Mouse (Mus musculus) midbrain, embryonic 16.5 days (tissue): Measurements from ENCODE around the gene Trpv5. TPM values are rescaled to one million over a fixed set of nuclear protein-coding genes. Genes with fewer than 3 reads are reported as not detected.

ENCODE experiments used
- ATAC-seq: fragments of 200-750 bp; cut with Nextera tagmentation; 2 replicates; pipeline ENCODE4 v1.8.0; 2017; ENCODE audit warnings: moderate TSS enrichment
- H3K27ac ChIP-seq: fragments of 300-500 bp; sonication (generic); 2 replicates; pipeline ENCODE4 v1.5.1; 2014; ENCODE audit warnings: mild to moderate bottlenecking, low read length, mixed read lengths
- H3K27me3 ChIP-seq: fragments of 300-500 bp; sonication (generic); 2 replicates; pipeline ENCODE4 v1.6.1; 2014; ENCODE audit warnings: low read depth, low read length, mixed read lengths; ENCODE audit not compliant: control insufficient read depth, insufficient read depth
- H3K36me3 ChIP-seq: fragments of 300-500 bp; sonication (generic); 2 replicates; pipeline ENCODE4 v1.6.1; 2014; ENCODE audit warnings: mild to moderate bottlenecking, low read length, moderate library complexity, mixed read lengths; ENCODE audit not compliant: control insufficient read depth, insufficient read depth
- H3K4me1 ChIP-seq: fragments of 300-500 bp; sonication (generic); 2 replicates; pipeline ENCODE4 v1.6.1; 2014; ENCODE audit warnings: mild to moderate bottlenecking, low read length, mixed read lengths; ENCODE audit not compliant: control insufficient read depth, insufficient read depth
- H3K4me2 ChIP-seq: fragments of 300-500 bp; sonication (generic); 2 replicates; pipeline ENCODE4 v1.6.1; 2014; ENCODE audit warnings: mild to moderate bottlenecking, low read length, mixed read lengths
- H3K4me3 ChIP-seq: fragments of 300-500 bp; sonication (generic); 2 replicates; pipeline ENCODE4 v1.5.1; 2014; ENCODE audit warnings: low read depth, mild to moderate bottlenecking, low read length, moderate library complexity, mixed read lengths
- H3K9ac ChIP-seq: fragments of 300-500 bp; sonication (generic); 2 replicates; pipeline ENCODE4 v1.6.1; 2014; ENCODE audit warnings: low read depth, low read length, mixed read lengths
- H3K9me3 ChIP-seq: fragments of 300-500 bp; sonication (generic); replicated peaks from 2 replicates; pipeline ENCODE4 v1.6.1; 2014; ENCODE audit warnings: mild to moderate bottlenecking, low read length, mixed read lengths; ENCODE audit not compliant: control insufficient read depth, poor library complexity, severe bottlenecking
- WGBS: fragments of 180-500 bp; shearing (Covaris S2); extraction: QIAGEN DNeasy Blood & Tissue Kit; methylation state at CpG from one replicate; pipeline ENCODE4 v1.1.7; 2014; 5-methylcytosine and 5-hydroxymethylcytosine counted together
- polyA plus RNA-seq: library from polyadenylated mRNA; unstranded; fragments of >200 nt; fragmentation: Nextera tagmentation; extraction: Ambion mirVana; gene quantifications from 2 replicates; pipeline ENCODE4 v1.2.1, GENCODE M21; 2015

The Trpv5 gene
- polyA plus RNA-seq, 1 experiment from 2014 or later, result not detected

DNA sequence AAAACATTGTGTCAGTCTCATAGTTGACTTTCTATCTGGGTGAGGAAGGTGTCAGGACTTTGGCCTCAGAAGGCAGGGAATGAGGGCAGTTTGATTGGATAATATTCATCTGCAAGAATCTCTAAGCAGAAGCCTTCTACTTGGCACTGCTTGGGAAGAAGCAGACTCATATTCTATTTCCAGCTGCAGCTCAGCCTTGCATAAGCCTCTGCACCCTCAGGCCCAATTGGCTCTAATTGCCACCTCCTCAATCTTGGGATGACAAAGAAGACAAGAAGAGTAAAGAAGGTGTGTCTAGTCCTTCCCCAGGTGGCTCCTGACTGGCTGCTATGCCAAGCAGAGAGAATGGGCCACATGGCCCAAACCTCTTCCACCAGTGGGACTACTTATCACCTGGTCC lies 33.9 kb downstream of the Trpv5 start:
- no peak overlapping the region for H3K9ac ChIP-seq
- H3K36me3 ChIP-seq, result no peaks in the 10 kb centered on the region
- H3K27ac ChIP-seq, result no peak overlapping the region
- no peak for ATAC-seq
- H3K9me3 ChIP-seq, result no peaks in the 10 kb centered on the region
- H3K4me1 ChIP-seq, result no peaks in the 10 kb centered on the region
- H3K4me2 ChIP-seq, result no peak overlapping the region
- no peak overlapping the region for H3K4me3 ChIP-seq
- H3K27me3 ChIP-seq, result no peaks in the 10 kb centered on the region

DNA sequence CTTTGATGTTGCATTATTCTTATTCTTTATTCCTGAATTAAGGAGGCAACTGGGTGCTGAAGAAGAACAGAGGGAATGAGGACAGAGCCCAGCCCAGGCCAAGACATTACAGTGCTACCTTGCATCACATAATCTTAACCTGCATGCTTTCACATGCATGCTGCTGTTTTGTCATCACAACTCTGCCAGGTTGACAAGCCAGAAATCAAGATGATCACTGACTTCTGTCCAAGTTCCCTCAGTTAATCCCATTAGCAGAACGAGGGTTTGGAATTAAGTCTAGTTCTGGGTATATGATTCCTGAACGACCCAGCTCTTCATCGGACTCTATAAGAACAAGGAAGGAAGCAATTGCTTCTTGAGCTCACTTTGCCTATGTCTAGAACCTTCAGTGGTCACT lies 34.3 kb downstream of the Trpv5 start:
- Histone ChIP-seq H3K36me3 (no peaks in the 10 kb centered on the region), H3K4me1 (no peaks in the 10 kb centered on the region)

DNA sequence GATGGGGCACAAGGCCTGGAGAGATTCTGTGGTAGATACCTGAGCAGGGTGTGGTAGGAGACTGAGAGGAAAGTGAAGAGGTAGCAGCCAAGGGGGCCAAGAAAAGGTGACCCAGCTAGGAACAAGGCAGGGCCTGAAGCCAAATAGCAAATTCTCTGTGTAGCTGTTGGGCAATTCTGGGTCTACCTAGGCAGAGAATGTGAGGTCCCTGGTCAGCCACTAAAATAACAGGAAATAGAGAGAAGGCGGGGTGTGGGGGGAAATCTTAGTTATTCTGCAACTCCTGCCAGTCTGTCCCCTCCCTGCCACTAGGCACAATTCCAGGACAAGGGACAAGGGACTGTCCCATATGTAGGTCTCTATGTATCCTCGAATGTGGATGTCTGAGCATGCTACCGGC lies 37.3 kb downstream of the Trpv5 start:
- 87% methylated on average over 3 of the region's 3 CpGs for WGBS
- H3K4me2 ChIP-seq, result no peak overlapping the region
- H3K9me3 ChIP-seq, result no peaks in the 10 kb centered on the region
- H3K4me1 ChIP-seq, result no peaks in the 10 kb centered on the region
- H3K4me3 ChIP-seq, result no peak overlapping the region
- ATAC-seq, result no peak
- H3K27ac ChIP-seq, result no peak overlapping the region
- no peaks in the 10 kb centered on the region for H3K36me3 ChIP-seq
- no peaks in the 10 kb centered on the region for H3K27me3 ChIP-seq
- no peak overlapping the region for H3K9ac ChIP-seq

More for the DNA sequence above, 34.3 kb downstream of the Trpv5 start:
- H3K4me2 ChIP-seq, result no peak overlapping the region
- H3K27ac ChIP-seq, result no peak overlapping the region
- H3K27me3 ChIP-seq, result no peaks in the 10 kb centered on the region
- no peaks in the 10 kb centered on the region for H3K9me3 ChIP-seq
- no peak for ATAC-seq
- no peak overlapping the region for H3K4me3 ChIP-seq
- H3K9ac ChIP-seq, result no peak overlapping the region
- 82% methylated on average over 3 of the region's 3 CpGs for WGBS

DNA sequence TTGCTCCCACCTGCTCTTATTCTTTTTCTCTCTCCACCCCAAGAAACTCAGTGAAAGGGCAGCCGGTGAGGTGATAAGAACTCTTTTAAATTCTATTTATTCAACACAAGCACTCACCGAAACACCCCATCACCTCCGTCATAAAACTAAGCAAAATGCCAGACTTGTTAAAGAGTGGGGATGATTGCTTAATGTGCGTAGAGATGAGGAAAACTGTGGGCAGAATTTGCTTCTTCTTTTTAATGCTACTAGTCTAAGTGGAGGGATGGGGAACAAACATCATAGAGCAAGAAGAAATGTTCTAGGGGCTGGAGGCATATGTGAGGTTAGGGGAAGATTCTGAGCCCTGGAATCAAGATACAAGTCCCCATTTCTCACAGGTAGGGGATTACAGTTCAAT lies 37.8 kb downstream of the Trpv5 start:
- no peaks in the 10 kb centered on the region for H3K4me1 ChIP-seq
- no peak overlapping the region for H3K27ac ChIP-seq
- no peak overlapping the region for H3K4me2 ChIP-seq
- 95% methylated on average over 4 of the region's 4 CpGs for WGBS
- no peak for ATAC-seq
- H3K9me3 ChIP-seq, result no peaks in the 10 kb centered on the region
- no peaks in the 10 kb centered on the region for H3K27me3 ChIP-seq
- no peak overlapping the region for H3K4me3 ChIP-seq
- no peak overlapping the region for H3K9ac ChIP-seq
- H3K36me3 ChIP-seq, result no peaks in the 10 kb centered on the region

DNA sequence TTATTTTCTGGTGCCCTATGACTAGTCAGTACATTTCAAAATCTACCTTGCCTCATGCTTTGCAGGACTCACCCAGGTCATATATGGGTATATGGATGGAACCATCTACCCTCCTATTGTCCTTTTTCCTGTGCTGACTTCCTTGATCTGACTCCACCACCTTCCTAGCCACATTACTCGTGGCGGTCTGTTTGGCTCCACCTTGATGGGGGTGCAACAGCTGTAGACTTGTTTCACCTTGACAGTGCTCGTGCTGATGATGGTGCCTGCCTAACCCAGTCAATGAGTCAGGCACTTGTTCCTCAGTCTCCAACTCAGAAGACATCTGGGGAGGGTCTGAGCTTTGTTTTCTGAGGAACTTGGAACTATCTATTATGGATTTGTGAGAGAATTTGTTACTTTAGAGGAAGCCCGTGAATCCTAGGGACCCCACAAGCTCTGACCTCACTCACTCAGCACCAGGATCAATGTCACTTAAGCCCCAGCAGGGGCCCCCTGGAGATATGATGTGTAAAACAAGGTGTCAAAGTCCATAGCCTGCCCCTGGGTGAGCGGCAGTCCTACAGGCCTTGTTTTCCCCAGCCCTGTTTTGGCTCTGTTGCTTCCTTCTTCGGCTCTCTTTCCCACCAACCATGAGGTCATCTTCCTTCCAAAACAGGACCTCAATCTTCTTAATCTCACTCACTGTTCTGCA lies 39.2 kb downstream of the Trpv5 start:
- no peaks in the 10 kb centered on the region for H3K9me3 ChIP-seq
- WGBS, result 84% methylated on average over 6 of the region's 6 CpGs

DNA sequence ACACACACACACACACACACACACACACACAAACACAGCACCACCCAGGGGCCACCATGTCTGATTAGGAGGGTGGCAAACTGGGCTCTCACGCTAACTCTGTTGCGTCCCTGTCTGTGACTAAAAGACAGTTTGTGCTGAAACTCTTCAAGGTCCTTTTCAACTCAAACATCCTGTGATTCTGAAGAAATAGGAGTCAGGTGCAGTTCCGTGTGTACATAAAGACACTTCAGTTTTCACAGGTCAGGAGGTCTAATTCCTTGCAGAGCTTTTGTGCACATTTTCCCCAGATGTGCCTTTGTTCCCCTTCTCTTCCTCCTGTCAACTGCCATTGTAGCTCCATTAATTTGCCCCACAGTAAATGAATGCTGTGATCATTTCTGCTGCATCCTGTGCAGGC lies 40.1 kb downstream of the Trpv5 start:
- Histone ChIP-seq H3K4me1 (no peaks in the 10 kb centered on the region), H3K9ac (no peak overlapping the region), H3K4me3 (no peak overlapping the region), H3K27me3 (no peaks in the 10 kb centered on the region), H3K4me2 (no peak overlapping the region), H3K9me3 (no peaks in the 10 kb centered on the region), H3K27ac (no peak overlapping the region), H3K36me3 (no peaks in the 10 kb centered on the region)
- WGBS, result 55% methylated on average over 3 of the region's 3 CpGs
- ATAC-seq, result no peak

More for the DNA sequence above, 39.2 kb downstream of the Trpv5 start:
- Histone ChIP-seq H3K4me2 (no peak overlapping the region), H3K27me3 (no peaks in the 10 kb centered on the region), H3K4me3 (no peak overlapping the region), H3K9ac (no peak overlapping the region), H3K4me1 (no peaks in the 10 kb centered on the region), H3K36me3 (no peaks in the 10 kb centered on the region), H3K27ac (no peak overlapping the region)
- no peak for ATAC-seq

DNA sequence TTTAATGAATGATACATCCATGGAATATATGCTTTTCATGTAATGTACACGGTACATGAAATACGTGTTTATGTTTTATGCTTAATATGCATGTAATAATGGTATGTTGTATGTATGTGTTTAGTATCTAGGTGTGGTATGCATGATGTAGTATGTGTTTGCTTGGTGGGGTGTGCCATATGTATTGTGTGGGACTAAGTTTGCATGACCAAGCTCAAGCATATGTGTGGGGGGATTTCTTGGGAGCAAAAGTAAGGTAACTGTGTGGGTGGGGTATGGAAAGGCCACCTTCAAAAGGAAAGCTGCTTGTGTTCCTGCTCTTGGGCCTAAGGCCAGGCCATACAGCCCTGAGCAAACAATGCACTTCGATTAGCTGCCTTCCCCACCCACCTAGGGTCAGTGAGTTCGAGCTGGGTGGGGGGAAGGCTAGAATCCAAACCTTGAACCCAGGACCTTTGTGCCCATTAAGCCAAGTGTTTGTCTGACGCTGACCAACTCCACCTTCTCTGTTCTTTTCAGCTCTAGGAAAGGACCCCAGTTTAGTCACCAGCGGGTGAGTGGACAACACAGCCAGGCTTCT lies 42.6 kb downstream of the Trpv5 start:
- Histone ChIP-seq H3K36me3 (no peaks in the 10 kb centered on the region), H3K4me2 (no peak overlapping the region), H3K27me3 (no peaks in the 10 kb centered on the region), H3K27ac (no peak overlapping the region), H3K4me1 (no peaks in the 10 kb centered on the region), H3K4me3 (no peak overlapping the region), H3K9ac (no peak overlapping the region), H3K9me3 (no peaks in the 10 kb centered on the region)
- no peak; the same call in 1 of the 2 replicates for ATAC-seq
- 79% methylated on average over 6 of the region's 6 CpGs for WGBS

DNA sequence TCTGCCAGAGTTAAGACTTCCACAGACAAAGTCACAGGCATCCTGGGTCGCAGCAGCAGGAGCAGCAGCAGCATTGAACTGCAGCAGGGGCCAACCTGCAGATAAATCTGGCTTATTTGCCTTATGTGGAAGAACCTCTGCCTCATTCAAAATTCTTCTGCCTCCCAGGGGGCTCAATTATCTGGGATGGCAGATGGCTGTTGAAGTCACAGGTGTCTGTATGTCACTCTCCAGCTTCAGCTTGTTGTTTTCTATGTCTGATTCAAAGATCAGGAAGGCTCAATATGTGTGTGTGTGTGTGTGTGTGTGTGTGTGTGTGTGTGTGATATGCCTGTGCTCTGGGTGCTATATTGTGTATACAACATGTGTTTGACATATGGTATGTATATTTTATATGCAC lies 43.2 kb downstream of the Trpv5 start:
- no peaks in the 10 kb centered on the region for H3K9me3 ChIP-seq
- no peaks in the 10 kb centered on the region for H3K27me3 ChIP-seq
- H3K27ac ChIP-seq, result no peak overlapping the region
- WGBS, result 8% methylated on average over 1 of the region's 1 CpGs
- H3K36me3 ChIP-seq, result no peaks in the 10 kb centered on the region
- ATAC-seq, result peak; percentile 62
- H3K4me3 ChIP-seq, result no peak overlapping the region
- no peaks in the 10 kb centered on the region for H3K4me1 ChIP-seq
- H3K4me2 ChIP-seq, result no peak overlapping the region
- no peak overlapping the region for H3K9ac ChIP-seq

DNA sequence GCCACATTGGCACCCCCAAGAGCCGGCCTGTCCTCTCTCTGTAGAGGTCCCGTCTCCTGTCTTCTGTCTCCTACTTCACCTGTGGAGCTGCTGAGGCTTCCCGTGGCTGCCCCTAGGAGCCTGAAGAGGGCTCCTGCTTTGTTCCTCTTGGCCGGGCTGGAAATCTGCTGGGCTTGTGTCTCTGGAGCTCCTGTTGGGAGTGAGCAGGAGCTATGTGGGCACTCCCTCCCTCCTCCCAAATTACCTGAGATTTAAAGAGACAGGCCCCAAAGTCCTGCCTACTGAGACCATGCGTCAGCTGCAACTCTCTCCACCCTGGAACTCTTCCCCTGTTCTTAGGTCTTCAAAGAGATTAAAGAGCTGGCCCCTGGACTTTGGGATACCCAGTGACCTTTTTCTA lies 44.4 kb downstream of the Trpv5 start, which contains the start of gene Trpv6:
Trpv6 (minus strand) TSS at position 228 of the 400 bp plus-strand sequence.
- Histone ChIP-seq H3K27ac (no peak within 1 kb of the TSS), H3K4me1 (no peaks in the 10 kb centered on the region), H3K4me2 (no peak within 1 kb of the TSS), H3K9me3 (no peaks in the 10 kb centered on the region), H3K27me3 (no peaks in the 10 kb centered on the region), H3K36me3 (no peaks in the 10 kb centered on the region), H3K4me3 (no peak within 1 kb of the TSS), H3K9ac (no peak within 1 kb of the TSS)
- 21% methylated on average over 5 of the region's 5 CpGs for WGBS
- no peak for ATAC-seq
